Mouse (Mus musculus): ENCODE measurements at regions not wholly inside any gene's neighbourhood (a gene's known extent, or its start where the extent isn't known, plus 50 kb on each side); places are given as distances from the start of the nearest gene placed in this dataset.
A peak's percentile ranks its signal among the peaks of the same experiment; 100 is the strongest.
"Not testable (repeated sequence)": the region's sequence is repeated elsewhere in the genome, so short reads cannot be mapped to it uniquely, and the experiment has no call there.

DNA sequence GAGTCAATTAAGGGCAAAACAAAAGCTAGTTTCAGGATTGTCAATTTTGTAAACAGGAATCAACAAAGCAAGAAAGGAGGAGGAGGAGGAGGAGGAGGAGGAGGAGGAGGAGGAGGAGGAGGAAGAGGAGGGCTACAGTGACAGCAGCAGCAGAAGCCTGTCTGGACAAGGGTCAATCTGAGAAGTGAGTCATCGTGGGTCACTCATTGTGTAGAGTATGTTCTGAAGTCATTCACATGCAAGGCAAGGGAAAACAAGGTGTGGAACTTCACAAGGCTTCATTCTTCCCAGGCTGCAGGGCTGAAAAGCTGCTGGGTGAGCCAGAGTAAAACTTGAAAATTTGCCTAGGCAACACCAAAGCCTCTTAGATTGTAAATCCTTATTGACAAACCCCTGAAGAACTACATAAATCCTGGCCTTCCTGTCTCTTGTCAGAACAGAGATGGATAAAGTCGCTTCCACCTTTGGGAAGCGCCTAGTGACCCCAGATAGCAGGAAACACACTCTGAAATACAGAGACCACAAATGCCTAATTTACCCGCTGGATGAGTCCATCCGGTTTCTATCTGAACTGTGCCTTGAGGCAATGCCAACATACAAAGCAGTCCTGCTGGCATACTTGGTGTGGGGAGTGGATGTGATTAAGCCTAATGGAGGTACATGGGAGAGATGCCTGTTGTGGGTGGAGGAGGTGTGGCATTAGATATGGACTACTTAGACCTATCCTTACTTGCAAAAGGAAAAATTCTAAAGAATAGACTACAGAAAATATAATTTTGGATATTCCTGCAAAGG, 408.9 kb upstream of the Tbl1xr1 start:
- 51% methylated on average over 5 of the region's 5 CpGs for WGBS
- Histone ChIP-seq H3K27ac (ENCODE audit: low read depth, low read length) (no peak overlapping the region), H3K4me2 (ENCODE audit: low read depth, low read length, severe bottlenecking) (no peak overlapping the region), H3K4me3 (ENCODE audit: low read depth, low read length) (no peak overlapping the region), H3K4me1 (replicated peaks; ENCODE audit: control insufficient read depth, insufficient read depth, low read length) (0 out of 2 replicates have a peak, but pooled peaks cover 6% of the 10 kb centered on the region), H3K9me3 (ENCODE audit: control insufficient read depth, low read length) (no peaks in the 10 kb centered on the region), H3K36me3 (ENCODE audit: control insufficient read depth, insufficient read depth, low read length) (no peaks in the 10 kb centered on the region), H3K27me3 (ENCODE audit: control insufficient read depth, insufficient read depth, low read length) (no peaks in the 10 kb centered on the region), H3K9ac (ENCODE audit: low read length) (no peak overlapping the region)
- no peak for ATAC-seq (replicated peaks; ENCODE audit: low FRiP score)
- DNase-seq (ENCODE audit: low spot score) = no peak

DNA sequence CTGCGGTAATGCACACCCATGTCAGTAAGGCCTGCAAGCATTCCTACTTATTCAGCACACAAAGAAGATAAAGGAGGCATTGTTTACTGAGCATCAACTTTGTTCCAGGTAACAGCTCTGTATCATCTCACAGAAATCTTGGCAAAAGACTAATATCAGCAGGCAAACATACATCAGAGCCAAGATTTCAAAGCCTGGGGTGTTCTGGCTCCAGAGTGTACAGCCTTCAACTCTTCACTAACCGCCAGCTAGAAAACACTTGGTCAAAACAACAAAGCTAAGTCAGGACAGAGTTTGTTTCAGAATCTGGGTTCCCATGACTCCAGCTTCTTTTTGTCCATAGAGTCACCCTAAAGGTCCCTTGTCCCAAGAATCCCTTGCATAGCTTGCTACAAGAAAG, 404.6 kb upstream of the Tbl1xr1 start:
- 91% methylated on average over 2 of the region's 2 CpGs for WGBS
- Histone ChIP-seq H3K4me2 (ENCODE audit: low read depth, low read length, severe bottlenecking) (no peak overlapping the region), H3K9ac (ENCODE audit: low read length) (no peak overlapping the region), H3K9me3 (ENCODE audit: control insufficient read depth, low read length) (no peaks in the 10 kb centered on the region), H3K27me3 (ENCODE audit: control insufficient read depth, insufficient read depth, low read length) (no peaks in the 10 kb centered on the region), H3K27ac (ENCODE audit: low read depth, low read length) (no peak overlapping the region), H3K36me3 (ENCODE audit: control insufficient read depth, insufficient read depth, low read length) (no peaks in the 10 kb centered on the region), H3K4me1 (replicated peaks; ENCODE audit: control insufficient read depth, insufficient read depth, low read length) (0 out of 2 replicates have a peak, but pooled peaks cover 6% of the 10 kb centered on the region), H3K4me3 (ENCODE audit: low read depth, low read length) (no peak overlapping the region)
- no peak for DNase-seq (ENCODE audit: low spot score)
- 0 out of 2 replicates have a peak, but pooled peaks have one; percentile 3 for ATAC-seq (replicated peaks; ENCODE audit: low FRiP score)

DNA sequence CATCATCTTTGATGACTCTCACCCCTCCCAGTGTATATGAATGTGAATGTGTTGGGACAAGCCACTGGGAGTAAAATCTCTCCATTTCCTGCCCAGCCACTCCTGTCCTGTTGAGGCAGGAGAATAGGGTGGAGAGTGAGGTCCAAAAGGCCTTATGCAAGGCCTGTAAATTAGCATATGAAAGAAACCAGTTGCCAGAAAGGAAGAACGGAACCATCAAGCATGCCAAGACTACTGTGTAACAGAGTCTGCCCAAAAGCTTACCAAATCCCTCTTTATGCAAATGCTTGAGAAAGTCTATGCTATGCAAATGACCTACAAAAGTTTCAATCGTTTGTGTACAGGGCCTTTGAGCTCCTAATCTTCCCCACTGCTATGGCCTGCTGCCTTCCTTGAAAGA, 404.0 kb upstream of the Tbl1xr1 start:
- Histone ChIP-seq H3K4me2 (ENCODE audit: low read depth, low read length, severe bottlenecking) (no peak overlapping the region), H3K9ac (ENCODE audit: low read length) (no peak overlapping the region), H3K36me3 (ENCODE audit: control insufficient read depth, insufficient read depth, low read length) (no peaks in the 10 kb centered on the region), H3K27ac (ENCODE audit: low read depth, low read length) (peak overlapping the region; percentile 28; the same call in 1 of the 2 replicates), H3K4me1 (replicated peaks; ENCODE audit: control insufficient read depth, insufficient read depth, low read length) (0 out of 2 replicates have a peak, but pooled peaks cover 6% of the 10 kb centered on the region), H3K9me3 (ENCODE audit: control insufficient read depth, low read length) (no peaks in the 10 kb centered on the region), H3K27me3 (ENCODE audit: control insufficient read depth, insufficient read depth, low read length) (no peaks in the 10 kb centered on the region), H3K4me3 (ENCODE audit: low read depth, low read length) (no peak overlapping the region)
- WGBS = 31% methylated on average over 2 of the region's 2 CpGs
- ATAC-seq (replicated peaks; ENCODE audit: low FRiP score) (peak; percentile 82), DNase-seq (ENCODE audit: low spot score) (no peak)

DNA sequence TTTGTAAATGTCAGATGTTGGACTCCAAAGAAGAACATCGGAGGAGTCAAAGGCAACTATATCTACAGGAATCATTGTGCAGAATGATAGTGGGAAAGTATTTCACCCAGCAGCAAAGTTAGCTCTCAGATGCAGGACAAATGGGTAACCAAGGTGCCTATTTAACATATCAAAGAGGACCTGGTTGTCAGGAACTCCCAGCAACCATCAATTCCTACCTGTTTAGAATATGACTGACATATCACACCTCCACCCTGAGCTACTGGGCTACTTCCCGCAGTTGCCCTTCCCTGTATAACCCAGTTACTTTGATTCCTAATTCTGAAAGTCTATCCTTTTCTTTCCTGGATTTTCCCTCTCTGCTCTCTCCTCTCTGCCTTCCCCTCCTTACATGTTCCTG, 403.0 kb upstream of the Tbl1xr1 start:
- ATAC-seq (replicated peaks; ENCODE audit: low FRiP score) = no peak
- H3K9ac ChIP-seq (ENCODE audit: low read length) = no peak overlapping the region
- H3K4me1 ChIP-seq (replicated peaks; ENCODE audit: control insufficient read depth, insufficient read depth, low read length) = 0 out of 2 replicates have a peak, but pooled peaks cover 3% of the 10 kb centered on the region
- H3K4me3 ChIP-seq (ENCODE audit: low read depth, low read length) = no peak overlapping the region
- 83% methylated on average over 2 of the region's 2 CpGs for WGBS
- no peak for DNase-seq (ENCODE audit: low spot score)
- H3K9me3 ChIP-seq (ENCODE audit: control insufficient read depth, low read length) = no peaks in the 10 kb centered on the region
- no peak overlapping the region for H3K4me2 ChIP-seq (ENCODE audit: low read depth, low read length, severe bottlenecking)
- no peak overlapping the region for H3K27ac ChIP-seq (ENCODE audit: low read depth, low read length)
- H3K36me3 ChIP-seq (ENCODE audit: control insufficient read depth, insufficient read depth, low read length) = no peaks in the 10 kb centered on the region
- no peaks in the 10 kb centered on the region for H3K27me3 ChIP-seq (ENCODE audit: control insufficient read depth, insufficient read depth, low read length)

DNA sequence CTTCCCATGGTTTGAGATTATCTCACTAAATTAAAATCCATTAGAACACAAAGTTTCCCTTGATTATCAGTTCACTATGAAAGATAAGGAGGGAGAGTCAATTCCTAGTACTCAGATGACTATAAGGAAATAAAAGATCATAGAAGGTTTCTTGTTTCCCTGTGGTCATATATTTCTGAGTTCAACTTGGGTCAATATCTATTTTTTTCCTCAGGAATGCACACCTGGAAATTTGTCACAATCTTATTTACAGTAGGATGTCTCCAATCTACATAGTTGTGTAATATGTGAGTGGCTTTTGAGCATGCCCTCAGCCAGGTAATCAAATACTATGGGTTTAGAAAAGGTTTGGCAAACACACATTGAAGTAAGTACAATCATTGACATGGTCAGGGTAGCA, 398.2 kb upstream of the Tbl1xr1 start:
- no peaks in the 10 kb centered on the region for H3K9me3 ChIP-seq (ENCODE audit: control insufficient read depth, low read length)
- DNase-seq (ENCODE audit: low spot score) (no peak), ATAC-seq (replicated peaks; ENCODE audit: low FRiP score) (no peak)
- H3K4me3 ChIP-seq (ENCODE audit: low read depth, low read length) = no peak overlapping the region
- H3K36me3 ChIP-seq (ENCODE audit: control insufficient read depth, insufficient read depth, low read length) = no peaks in the 10 kb centered on the region
- no peak overlapping the region for H3K9ac ChIP-seq (ENCODE audit: low read length)
- H3K4me1 ChIP-seq (replicated peaks; ENCODE audit: control insufficient read depth, insufficient read depth, low read length) = no peaks in the 10 kb centered on the region
- no peaks in the 10 kb centered on the region for H3K27me3 ChIP-seq (ENCODE audit: control insufficient read depth, insufficient read depth, low read length)
- H3K27ac ChIP-seq (ENCODE audit: low read depth, low read length) = no peak overlapping the region
- H3K4me2 ChIP-seq (ENCODE audit: low read depth, low read length, severe bottlenecking) = no peak overlapping the region

DNA sequence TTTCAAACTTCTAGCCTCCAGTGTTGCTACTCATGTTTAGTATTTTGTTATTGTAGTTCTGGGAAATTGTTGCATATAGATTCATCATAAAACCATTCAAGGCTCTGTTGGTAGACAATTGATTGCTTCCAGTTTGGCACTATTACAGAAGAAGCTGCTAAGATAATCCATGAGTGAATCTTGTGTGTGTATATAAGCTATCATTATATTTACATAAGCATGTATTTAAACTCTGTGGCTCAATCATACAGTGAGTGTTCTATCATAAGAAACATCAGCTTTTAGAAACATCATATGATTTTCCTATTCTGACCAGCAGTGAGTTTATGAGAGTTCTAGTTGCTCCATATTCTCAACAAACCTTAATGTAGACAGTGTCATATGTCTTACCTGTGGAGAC, 397.7 kb upstream of the Tbl1xr1 start:
- Histone ChIP-seq H3K4me2 (ENCODE audit: low read depth, low read length, severe bottlenecking) (no peak overlapping the region), H3K27me3 (ENCODE audit: control insufficient read depth, insufficient read depth, low read length) (no peaks in the 10 kb centered on the region), H3K4me1 (replicated peaks; ENCODE audit: control insufficient read depth, insufficient read depth, low read length) (no peaks in the 10 kb centered on the region), H3K9ac (ENCODE audit: low read length) (no peak overlapping the region), H3K9me3 (ENCODE audit: control insufficient read depth, low read length) (no peaks in the 10 kb centered on the region), H3K4me3 (ENCODE audit: low read depth, low read length) (no peak overlapping the region), H3K36me3 (ENCODE audit: control insufficient read depth, insufficient read depth, low read length) (no peaks in the 10 kb centered on the region), H3K27ac (ENCODE audit: low read depth, low read length) (no peak overlapping the region)
- no peak for DNase-seq (ENCODE audit: low spot score)
- no peak for ATAC-seq (replicated peaks; ENCODE audit: low FRiP score)

DNA sequence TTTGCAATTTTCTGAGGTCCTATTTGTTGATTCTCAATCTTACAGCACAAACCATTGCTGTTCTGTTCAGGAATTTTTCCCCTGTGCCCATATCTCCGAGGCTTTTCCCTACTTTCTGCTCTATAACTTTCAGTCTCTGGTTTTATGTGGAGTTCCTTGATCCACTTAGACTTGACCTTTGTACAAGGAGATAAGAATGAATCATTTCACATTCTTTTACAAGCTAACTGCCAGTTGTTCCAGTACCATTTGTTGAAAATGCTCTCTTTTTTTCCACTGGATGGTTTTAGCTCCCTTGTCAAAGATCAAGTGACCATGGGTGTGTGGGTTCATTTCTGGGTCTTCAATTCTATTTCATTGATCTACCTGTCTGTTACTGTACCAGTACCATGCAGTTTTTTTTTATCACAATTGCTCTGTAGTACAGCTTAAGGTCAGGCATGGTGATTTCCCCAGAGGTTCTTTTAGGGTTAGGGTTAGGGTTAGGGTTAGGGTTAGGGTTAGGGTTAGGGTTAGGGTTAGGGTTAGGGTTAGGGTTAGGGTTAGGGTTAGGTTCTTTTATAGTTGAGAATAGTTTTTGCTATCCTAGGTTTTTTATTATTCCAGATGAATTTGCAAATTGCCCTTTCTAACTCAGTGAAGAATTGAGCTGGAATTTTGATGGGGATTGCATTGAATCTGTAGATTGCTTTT, 378.3 kb upstream of the Tbl1xr1 start:
- DNase-seq (ENCODE audit: low spot score); H3K9ac ChIP-seq (ENCODE audit: low read length); H3K9me3 ChIP-seq (ENCODE audit: control insufficient read depth, low read length); H3K4me2 ChIP-seq (ENCODE audit: low read depth, low read length, severe bottlenecking); H3K27ac ChIP-seq (ENCODE audit: low read depth, low read length); ATAC-seq (replicated peaks; ENCODE audit: low FRiP score); H3K4me3 ChIP-seq (ENCODE audit: low read depth, low read length); H3K27me3 ChIP-seq (ENCODE audit: control insufficient read depth, insufficient read depth, low read length); H3K36me3 ChIP-seq (ENCODE audit: control insufficient read depth, insufficient read depth, low read length); H3K4me1 ChIP-seq (replicated peaks; ENCODE audit: control insufficient read depth, insufficient read depth, low read length): not testable (repeated sequence)
- 91% methylated on average over 1 of the region's 1 CpGs for WGBS

DNA sequence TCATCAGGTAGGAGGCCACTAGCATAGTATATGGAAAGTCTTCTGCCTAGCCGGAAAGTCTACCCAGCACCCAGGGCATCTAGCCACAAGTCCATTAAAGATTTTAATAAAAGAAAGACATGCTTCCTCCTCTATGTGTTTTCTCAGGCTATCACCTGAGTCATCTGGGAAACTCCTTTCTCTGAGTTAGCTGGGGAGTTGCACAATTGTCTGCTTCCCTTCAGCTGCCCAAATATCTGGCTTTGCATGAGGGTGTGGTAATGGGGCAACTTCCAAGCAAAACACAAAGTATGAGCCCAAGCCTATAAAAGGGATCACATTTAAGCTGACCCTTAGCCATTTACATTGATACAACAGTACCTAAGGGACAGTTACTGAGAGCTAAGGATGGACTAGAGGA, 376.9 kb upstream of the Tbl1xr1 start:
- 100% methylated on average over 1 of the region's 1 CpGs for WGBS
- DNase-seq (ENCODE audit: low spot score) = no peak
- Histone ChIP-seq H3K9me3 (ENCODE audit: control insufficient read depth, low read length) (no peaks in the 10 kb centered on the region), H3K36me3 (ENCODE audit: control insufficient read depth, insufficient read depth, low read length) (no peaks in the 10 kb centered on the region), H3K4me1 (replicated peaks; ENCODE audit: control insufficient read depth, insufficient read depth, low read length) (no peaks in the 10 kb centered on the region), H3K4me3 (ENCODE audit: low read depth, low read length) (no peak overlapping the region), H3K4me2 (ENCODE audit: low read depth, low read length, severe bottlenecking) (no peak overlapping the region), H3K27ac (ENCODE audit: low read depth, low read length) (no peak overlapping the region), H3K27me3 (ENCODE audit: control insufficient read depth, insufficient read depth, low read length) (no peaks in the 10 kb centered on the region), H3K9ac (ENCODE audit: low read length) (no peak overlapping the region)
- ATAC-seq (replicated peaks; ENCODE audit: low FRiP score) = no peak

DNA sequence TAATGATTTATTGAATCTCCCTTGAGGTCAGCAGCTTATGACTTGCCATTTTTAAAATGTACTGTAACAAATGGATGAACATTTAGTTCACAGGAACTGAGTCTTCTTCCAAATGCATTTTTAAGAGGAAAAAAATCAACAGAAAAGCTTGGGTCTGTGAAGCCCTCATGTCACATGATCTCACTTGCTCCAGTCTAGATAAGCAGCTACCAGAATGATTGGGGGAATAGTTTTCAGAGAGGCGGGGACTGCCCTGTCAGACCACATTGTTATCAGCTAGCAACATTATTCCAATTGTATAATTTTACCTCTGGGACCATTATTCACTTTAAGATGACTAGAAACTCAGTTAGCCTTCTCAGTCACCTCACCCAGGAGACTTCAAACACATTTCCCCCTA, 376.1 kb upstream of the Tbl1xr1 start:
- Histone ChIP-seq H3K27ac (ENCODE audit: low read depth, low read length) (no peak overlapping the region), H3K4me1 (replicated peaks; ENCODE audit: control insufficient read depth, insufficient read depth, low read length) (no peaks in the 10 kb centered on the region), H3K27me3 (ENCODE audit: control insufficient read depth, insufficient read depth, low read length) (no peaks in the 10 kb centered on the region), H3K9ac (ENCODE audit: low read length) (no peak overlapping the region), H3K4me2 (ENCODE audit: low read depth, low read length, severe bottlenecking) (no peak overlapping the region), H3K4me3 (ENCODE audit: low read depth, low read length) (no peak overlapping the region), H3K9me3 (ENCODE audit: control insufficient read depth, low read length) (no peaks in the 10 kb centered on the region), H3K36me3 (ENCODE audit: control insufficient read depth, insufficient read depth, low read length) (no peaks in the 10 kb centered on the region)
- WGBS = 82% methylated on average over 1 of the region's 1 CpGs
- no peak for DNase-seq (ENCODE audit: low spot score)
- ATAC-seq (replicated peaks; ENCODE audit: low FRiP score) = no peak

All from forebrain, embryonic 11.5 days (tissue).